Mouse (Mus musculus): ENCODE measurements around the gene Mmp21. TPM values are rescaled to one million over a fixed set of nuclear protein-coding genes. Genes with fewer than 3 reads are reported as not detected.

The Mmp21 gene
- total RNA-seq, 1 experiment, result 0.27 TPM

DNA sequence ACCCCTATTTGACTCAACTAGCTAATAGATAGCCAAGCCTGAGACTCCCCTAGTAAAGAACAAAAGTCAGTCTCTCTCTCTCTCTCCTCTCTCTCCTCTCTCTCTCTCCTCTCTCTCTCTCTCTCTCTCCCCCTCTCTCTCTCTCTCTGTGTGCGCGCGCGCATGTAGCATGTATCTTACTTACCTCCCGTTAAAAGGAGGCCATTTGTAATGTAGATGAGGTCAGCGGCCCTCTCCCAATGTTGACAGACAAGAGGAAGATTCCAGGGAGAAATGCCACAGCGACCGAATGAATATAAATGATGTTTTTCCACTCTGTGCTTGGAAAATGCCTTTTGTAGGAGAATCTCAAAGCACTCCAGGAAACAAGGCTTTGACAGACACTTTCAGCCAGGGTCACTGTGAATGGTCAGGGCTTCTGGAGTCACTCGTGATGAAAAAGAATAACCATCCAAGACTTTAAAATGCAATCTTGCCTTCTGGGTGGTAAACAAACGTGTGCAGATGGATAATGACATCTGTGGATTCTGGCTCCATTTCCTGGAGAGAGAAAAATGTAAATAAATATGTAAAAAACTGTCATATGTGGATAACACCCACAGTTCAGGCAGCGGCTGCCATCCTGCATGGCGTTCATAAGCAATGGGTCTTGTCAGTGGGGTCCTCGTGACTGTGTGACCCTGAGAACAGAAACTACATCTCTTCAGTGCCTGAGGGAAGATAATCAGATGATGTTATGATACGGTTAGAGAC, 52.5 kb downstream of the Mmp21 start:
- Histone ChIP-seq H3K4me3 (ENCODE audit: insufficient read depth in 1 of 2, low read depth in 1 of 2, low read length in 2 of 2, poor library complexity in 1 of 2, severe bottlenecking in 1 of 2) (no peak overlapping the region), H3K9me3 (ENCODE audit: control insufficient read depth, insufficient read depth, low read depth, low read length) (no peaks in the 10 kb centered on the region), H3K36me3 (ENCODE audit: control insufficient read depth, insufficient read depth, low read length, poor library complexity, severe bottlenecking) (no peaks in the 10 kb centered on the region), H3K27ac (ENCODE audit: insufficient read depth, low read depth, low read length, poor library complexity, severe bottlenecking) (no peak overlapping the region), H3K4me1 (ENCODE audit: control insufficient read depth in 2 of 2, insufficient read depth in 2 of 2, low read length in 2 of 2, poor library complexity in 1 of 2) (no peaks in the 10 kb centered on the region; a peak in 1 of 4 replicates), H3K9ac (ENCODE audit: insufficient read depth, low read depth, low read length, poor library complexity, severe bottlenecking) (no peak overlapping the region)
- in situ Hi-C loops (cut with MboI; ENCODE audit: low sequenced_read_pairs in 2 of 2, unreplicated experiment in 2 of 2), result no loop called here
- no peak for DNase-seq (ENCODE audit: low read depth, low spot score)
- no peak for TF ChIP-seq ZNF384 (IDR thresholded peaks at IDR 0.05; ENCODE audit: low read depth, low read length)
- no peak for TF ChIP-seq MAFK (IDR thresholded peaks at IDR 0.05; ENCODE audit: insufficient read depth, low read depth, low read length)
- TF ChIP-seq ZC3H11A (IDR thresholded peaks at IDR 0.05; ENCODE audit: borderline replicate concordance, low read depth, low read length), result no peak
- TF ChIP-seq CHD2 (IDR thresholded peaks at IDR 0.05; ENCODE audit: low read depth, low read length), result no peak
- TF ChIP-seq HCFC1 (IDR thresholded peaks at IDR 0.05; ENCODE audit: borderline replicate concordance, insufficient read depth, low read length), result no peak

Other genes starting within 250 kb of the Mmp21 start
- gene Tex36, start 77.9 kb downstream of the Mmp21 start, total RNA-seq (2012; rRNA removed), result not detected in 2 replicates
- gene Edrf1, start 42.5 kb downstream of the Mmp21 start, total RNA-seq (2012; rRNA removed), result 35.7 and 42.8 TPM in 2 replicates
- 73.7 and 88.8 TPM in 2 replicates for gene Bccip, start 29.3 kb upstream of the Mmp21 start, total RNA-seq (2012; rRNA removed)
- gene Uros, start 30.0 kb upstream of the Mmp21 start, total RNA-seq (2012; rRNA removed), result 6.6 and 10.6 TPM in 2 replicates
- gene Fank1, start 96.8 kb upstream of the Mmp21 start, total RNA-seq (2012; rRNA removed), result 0.21 and 0.62 TPM in 2 replicates
- 29.8 and 42.3 TPM in 2 replicates for gene Dhx32, start 102.7 kb upstream of the Mmp21 start, total RNA-seq (2012; rRNA removed)

All from ES-E14 (cell line).